Mouse (Mus musculus) kidney, embryonic 14.5 days (tissue): ENCODE measurements at regions not wholly inside any gene's neighbourhood (a gene's known extent, or its start where the extent isn't known, plus 50 kb on each side); places are given as distances from the start of the nearest gene placed in this dataset.
"Not testable (repeated sequence)": the region's sequence is repeated elsewhere in the genome, so short reads cannot be mapped to it uniquely, and the experiment has no call there.

Source experiments
- ATAC-seq: fragments of 200-750 bp; cut with Nextera tagmentation; 2 replicates; pipeline ENCODE4 v1.8.0; 2017; ENCODE audit warnings: moderate number of reproducible peaks, mild to moderate bottlenecking, moderate TSS enrichment, moderate library complexity; ENCODE audit not compliant: low FRiP score, low TSS enrichment
- H3K27ac ChIP-seq: fragments of 300-500 bp; sonication (generic); 2 replicates; pipeline ENCODE4 v1.5.1; 2014; ENCODE audit warnings: low read depth, mild to moderate bottlenecking, low read length, moderate library complexity, mixed read lengths
- H3K27me3 ChIP-seq: fragments of 300-500 bp; sonication (generic); 2 replicates; pipeline ENCODE4 v1.6.1; 2014; ENCODE audit warnings: mild to moderate bottlenecking, low read length; ENCODE audit not compliant: control insufficient read depth, insufficient read depth
- H3K36me3 ChIP-seq: fragments of 300-500 bp; sonication (generic); 2 replicates; pipeline ENCODE4 v1.6.1; 2014; ENCODE audit warnings: low read length, mixed read lengths; ENCODE audit not compliant: control insufficient read depth, insufficient read depth
- H3K4me1 ChIP-seq: fragments of 300-500 bp; sonication (generic); 2 replicates; pipeline ENCODE4 v1.6.1; 2014; ENCODE audit warnings: low read length, mixed read lengths; ENCODE audit not compliant: control insufficient read depth, insufficient read depth
- H3K4me2 ChIP-seq: fragments of 300-500 bp; sonication (generic); replicated peaks from 2 replicates; pipeline ENCODE4 v1.6.1; 2014; ENCODE audit warnings: low read depth, mild to moderate bottlenecking, low read length
- H3K4me3 ChIP-seq: fragments of 300-500 bp; sonication (generic); 2 replicates; pipeline ENCODE4 v1.5.1; 2014; ENCODE audit warnings: mild to moderate bottlenecking, low read length
- H3K9ac ChIP-seq: fragments of 300-500 bp; sonication (generic); 2 replicates; pipeline ENCODE4 v1.6.1; 2014; ENCODE audit warnings: low read depth, mild to moderate bottlenecking, low read length, moderate library complexity
- H3K9me3 ChIP-seq: fragments of 300-500 bp; sonication (generic); 2 replicates; pipeline ENCODE4 v1.6.1; 2016; ENCODE audit warnings: low read length; ENCODE audit not compliant: control insufficient read depth
- WGBS: fragments of 180-500 bp; shearing (Covaris S2); extraction: QIAGEN DNeasy Blood & Tissue Kit; methylation state at CpG from one replicate; pipeline ENCODE4 v1.1.7; 2014; 5-methylcytosine and 5-hydroxymethylcytosine counted together

GRCm38 (mm10) chr7:137576251-137576650, 138.8 kb downstream of the Glrx3 start:
- 33% methylated on average over 6 of the region's 6 CpGs for WGBS
- H3K9me3 ChIP-seq = no peaks in the 10 kb centered on the region
- peaks cover 7% of the 10 kb centered on the region; the same call in 1 of the 2 replicates for H3K4me1 ChIP-seq
- H3K36me3 ChIP-seq = no peaks in the 10 kb centered on the region
- no peak overlapping the region for H3K4me2 ChIP-seq
- no peak overlapping the region for H3K4me3 ChIP-seq
- 0 out of 2 replicates have a peak, but pooled peaks have one; percentile 49 for ATAC-seq
- H3K9ac ChIP-seq = no peak overlapping the region
- H3K27me3 ChIP-seq = no peaks in the 10 kb centered on the region
- H3K27ac ChIP-seq = peak overlapping the region; percentile 37; the same call in 1 of the 2 replicates

GRCm38 (mm10) chr7:137583556-137583955, 146.1 kb downstream of the Glrx3 start:
- WGBS = 84% methylated on average over 2 of the region's 2 CpGs
- Histone ChIP-seq H3K36me3 (no peaks in the 10 kb centered on the region), H3K9ac (no peak overlapping the region), H3K4me2 (no peak overlapping the region), H3K4me3 (no peak overlapping the region), H3K27me3 (no peaks in the 10 kb centered on the region), H3K9me3 (peaks cover 5% of the 10 kb centered on the region; the same call in 1 of the 2 replicates), H3K27ac (no peak overlapping the region), H3K4me1 (no peaks in the 10 kb centered on the region)
- ATAC-seq = no peak

- not testable (repeated sequence) for H3K27me3 ChIP-seq, H3K4me1 ChIP-seq, H3K9ac ChIP-seq, ATAC-seq, H3K36me3 ChIP-seq, H3K9me3 ChIP-seq, H3K27ac ChIP-seq, H3K4me3 ChIP-seq, H3K4me2 ChIP-seq
- WGBS = 67% methylated on average over 4 of the region's 4 CpGs
These were observed 147.5 kb downstream of the Glrx3 start for GRCm38 (mm10) chr7:137584916-137585315.

GRCm38 (mm10) chr7:137593570-137593969, 156.2 kb downstream of the Glrx3 start:
- Histone ChIP-seq H3K27ac (no peak overlapping the region), H3K4me3 (no peak overlapping the region)
- ATAC-seq = no peak

GRCm38 (mm10) chr7:137595567-137595966, 158.2 kb downstream of the Glrx3 start:
- Histone ChIP-seq H3K27ac (no peak overlapping the region), H3K9me3 (no peaks in the 10 kb centered on the region), H3K27me3 (no peaks in the 10 kb centered on the region), H3K4me2 (no peak overlapping the region), H3K4me3 (no peak overlapping the region), H3K4me1 (peaks cover 9% of the 10 kb centered on the region), H3K9ac (no peak overlapping the region), H3K36me3 (no peaks in the 10 kb centered on the region)
- 51% methylated on average over 4 of the region's 4 CpGs for WGBS
- ATAC-seq = no peak

More at GRCm38 (mm10) chr7:137593570-137593969, 156.2 kb downstream of the Glrx3 start:
- WGBS = 43% methylated on average over 8 of the region's 8 CpGs
- Histone ChIP-seq H3K36me3 (no peaks in the 10 kb centered on the region), H3K4me2 (no peak overlapping the region), H3K9me3 (no peaks in the 10 kb centered on the region), H3K9ac (no peak overlapping the region), H3K4me1 (peaks cover 9% of the 10 kb centered on the region), H3K27me3 (no peaks in the 10 kb centered on the region)

- Histone ChIP-seq H3K4me2 (no peak overlapping the region), H3K4me3 (no peak overlapping the region), H3K4me1 (peaks cover 9% of the 10 kb centered on the region), H3K36me3 (no peaks in the 10 kb centered on the region), H3K9me3 (no peaks in the 10 kb centered on the region), H3K27ac (no peak overlapping the region), H3K27me3 (no peaks in the 10 kb centered on the region), H3K9ac (no peak overlapping the region)
- ATAC-seq = no peak
- WGBS = 28% methylated on average over 7 of the region's 7 CpGs
These were observed 158.7 kb downstream of the Glrx3 start for GRCm38 (mm10) chr7:137596161-137596560.

GRCm38 (mm10) chr7:137603039-137603438, 165.6 kb downstream of the Glrx3 start:
- H3K27ac ChIP-seq = no peak overlapping the region
- no peaks in the 10 kb centered on the region for H3K36me3 ChIP-seq
- H3K4me2 ChIP-seq = no peak overlapping the region
- 6% methylated on average over 8 of the region's 8 CpGs for WGBS
- peak; percentile 91 for ATAC-seq
- no peaks in the 10 kb centered on the region for H3K9me3 ChIP-seq
- no peaks in the 10 kb centered on the region; the same call in 1 of the 2 replicates for H3K27me3 ChIP-seq
- H3K4me1 ChIP-seq = no peaks in the 10 kb centered on the region
- no peak overlapping the region for H3K9ac ChIP-seq
- no peak overlapping the region for H3K4me3 ChIP-seq

GRCm38 (mm10) chr7:137609752-137610151, 172.3 kb downstream of the Glrx3 start:
- no peaks in the 10 kb centered on the region for H3K9me3 ChIP-seq
- ATAC-seq = no peak

GRCm38 (mm10) chr7:137611363-137611762, 173.9 kb downstream of the Glrx3 start:
- no peak overlapping the region for H3K9ac ChIP-seq
- H3K36me3 ChIP-seq = no peaks in the 10 kb centered on the region
- WGBS = 61% methylated on average over 6 of the region's 6 CpGs
- no peak overlapping the region for H3K27ac ChIP-seq
- no peaks in the 10 kb centered on the region for H3K4me1 ChIP-seq
- ATAC-seq = no peak
- no peak overlapping the region for H3K4me2 ChIP-seq
- no peaks in the 10 kb centered on the region for H3K27me3 ChIP-seq
- no peaks in the 10 kb centered on the region for H3K9me3 ChIP-seq
- no peak overlapping the region for H3K4me3 ChIP-seq

More at GRCm38 (mm10) chr7:137609752-137610151, 172.3 kb downstream of the Glrx3 start:
- Histone ChIP-seq H3K36me3 (no peaks in the 10 kb centered on the region), H3K4me1 (no peaks in the 10 kb centered on the region), H3K9ac (no peak overlapping the region), H3K4me2 (no peak overlapping the region), H3K4me3 (no peak overlapping the region), H3K27me3 (no peaks in the 10 kb centered on the region), H3K27ac (no peak overlapping the region)
- WGBS = 69% methylated on average over 6 of the region's 6 CpGs
